Mouse (Mus musculus) liver, adult 2 months (tissue): Measurements from ENCODE around the gene Stx17.

Source experiments
- CTCF ChIP-seq: fragments of 200-500 bp; IDR thresholded peaks from 2 replicates; pipeline ENCODE4 v1.5.1; 2011; ENCODE audit warnings: low read depth, low read length, control low read depth
- POLR2A ChIP-seq: fragments of 200-500 bp; IDR thresholded peaks from 2 replicates; pipeline ENCODE4 v1.6.1; 2011; ENCODE audit warnings: low read length, control low read depth; ENCODE audit not compliant: insufficient read depth; ENCODE audit errors: extremely low read depth

DNA sequence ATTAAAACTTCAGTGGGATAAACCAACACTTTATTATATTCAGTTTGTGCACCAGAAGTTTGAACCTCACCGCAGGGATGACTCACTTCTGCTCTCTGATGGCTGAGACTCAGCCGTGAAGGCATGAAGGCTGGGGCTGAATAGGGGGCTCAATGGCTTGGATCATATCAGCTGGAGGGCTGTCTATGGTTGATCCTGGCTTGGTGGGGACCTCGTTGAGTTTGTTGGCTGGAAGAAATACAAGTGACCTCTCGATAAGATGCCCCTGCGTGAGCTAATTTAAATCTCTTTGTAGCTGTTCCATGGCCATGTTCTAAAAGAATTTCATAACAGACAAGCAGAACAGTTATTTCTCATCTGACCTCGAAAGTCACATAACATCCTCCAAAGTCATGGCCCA lies 17.6 kb upstream of the Stx17 start:
- no peak for TF ChIP-seq POLR2A
- no peak for TF ChIP-seq CTCF
